Mouse (Mus musculus) lung, postnatal 0 days (tissue): ENCODE measurements around the gene Gm11444.

Source experiments
- CTCF ChIP-seq: IDR thresholded peaks from 2 replicates; pipeline ENCODE4 v1.5.1; 2016; ENCODE audit warnings: antibody characterized with exemption, mild to moderate bottlenecking
- EP300 ChIP-seq: IDR thresholded peaks from 2 replicates; pipeline ENCODE4 v1.6.1; 2016; ENCODE audit warnings: antibody characterized with exemption, mild to moderate bottlenecking, control low read depth

DNA sequence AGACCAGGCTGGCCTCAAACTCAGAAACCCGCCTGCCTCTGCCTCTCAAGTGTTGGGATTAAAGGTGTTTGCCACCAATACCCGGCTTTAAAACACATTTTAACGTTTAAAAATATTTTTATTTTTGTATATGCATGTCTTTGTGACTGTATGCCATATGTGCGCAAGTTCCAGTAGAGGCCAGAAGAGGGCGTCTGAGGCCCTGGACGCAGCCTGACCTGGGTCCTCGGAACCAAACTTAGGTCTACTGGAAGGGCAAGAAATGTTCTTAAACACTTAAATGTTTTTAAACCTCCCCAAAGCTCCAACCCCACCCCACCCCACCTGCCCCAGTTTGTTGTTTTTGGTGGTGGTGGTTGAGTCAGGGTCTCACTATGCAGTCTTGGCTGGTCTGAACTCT, 14.2 kb upstream of the Gm11444 start:
- TF ChIP-seq EP300: no peak
- TF ChIP-seq CTCF: peak; percentile 67
